27 mouse cellular contexts compared by ENCODE assay signal in genomic region chr3:105917656-105918354, GRCm38 (mm10). TPM values are rescaled to one million over a fixed set of nuclear protein-coding genes. Genes with fewer than 3 reads are reported as not detected.
DNase-seq lines count a peak whose midpoint lies in the region; ATAC-seq and TF ChIP-seq lines count a peak whose summit lies in the region.
"Had no signal": no experiment of that assay in that cellular context is flagged by ENCODE, and none has a peak within 500 bp of the region (broad histone marks: within the 10 kb centered on the region; RNA-seq: fewer than 3 reads in every experiment).

No protein-coding gene starts in this region.

- no peaks in the 10 kb centered on the region for H3K9me3 ChIP-seq in heart, embryonic 13.5 days
- no peaks in the 10 kb centered on the region for H3K9me3 ChIP-seq in megakaryocyte, embryonic 14.5 days
- H3K9me3 ChIP-seq in MEL (replicated peaks; ENCODE audit: insufficient read depth, low read length): no peaks in the 10 kb centered on the region
- H3K9me3 ChIP-seq in intestine, embryonic 15.5 days: no peaks in the 10 kb centered on the region
- H3K9me3 ChIP-seq: embryonic facial prominence, embryonic 13.5 days; limb, embryonic 13.5 days; liver, embryonic 13.5 days; neural tube, embryonic 13.5 days had no signal

- no peak overlapping the region for H3K9ac ChIP-seq in heart, embryonic 13.5 days
- no peak overlapping the region for H3K9ac ChIP-seq in heart, adult 2 months (ENCODE audit: low read depth, low read length)
- no peak overlapping the region for H3K9ac ChIP-seq in MEL (ENCODE audit: control insufficient read depth, low read depth, low read length, poor library complexity, severe bottlenecking)
- no peak overlapping the region for H3K9ac ChIP-seq in intestine, embryonic 15.5 days
- H3K9ac ChIP-seq: embryonic facial prominence, embryonic 13.5 days; limb, embryonic 13.5 days; liver, embryonic 13.5 days; lung, embryonic 14.5 days; neural tube, embryonic 13.5 days had no signal

- peak overlapping the region; percentile 26; the same call in 1 of the 2 replicates for H3K27ac ChIP-seq in heart, embryonic 13.5 days (replicated peaks)
- H3K27ac ChIP-seq in heart, adult 2 months: no peak overlapping the region
- H3K27ac ChIP-seq in MEL (ENCODE audit: control insufficient read depth, low read depth, low read length): peak overlapping the region; percentile 44; the same call in 1 of the 2 replicates
- no peak overlapping the region for H3K27ac ChIP-seq in intestine, embryonic 15.5 days
- H3K27ac ChIP-seq: embryonic facial prominence, embryonic 13.5 days; hindbrain, postnatal 0 days; limb, embryonic 13.5 days; liver, embryonic 13.5 days; neural tube, embryonic 13.5 days had no signal

- no peaks in the 10 kb centered on the region for H3K36me3 ChIP-seq in heart, embryonic 13.5 days
- H3K36me3 ChIP-seq in heart, adult 2 months (ENCODE audit: control insufficient read depth, insufficient read depth, low read length): no peaks in the 10 kb centered on the region
- peaks cover 74% of the 10 kb centered on the region for H3K36me3 ChIP-seq in megakaryocyte, embryonic 14.5 days (replicated peaks; ENCODE audit: low read length)
- H3K36me3 ChIP-seq in MEL (ENCODE audit: control insufficient read depth in 1 of 2, insufficient read depth in 2 of 2, low read length in 2 of 2): peaks cover 0 to 60% of the 10 kb centered on the region in 2 experiments; a peak in 2 of 4 replicates
- H3K36me3 ChIP-seq in intestine, embryonic 15.5 days: no peaks in the 10 kb centered on the region
- H3K36me3 ChIP-seq: embryonic facial prominence, embryonic 13.5 days; limb, embryonic 13.5 days; liver, embryonic 13.5 days; neural tube, embryonic 13.5 days had no signal

- no peaks in the 10 kb centered on the region for H3K27me3 ChIP-seq in heart, embryonic 13.5 days (replicated peaks)
- no peaks in the 10 kb centered on the region for H3K27me3 ChIP-seq in heart, adult 2 months (ENCODE audit: control insufficient read depth, insufficient read depth, low read length)
- no peaks in the 10 kb centered on the region for H3K27me3 ChIP-seq in megakaryocyte, embryonic 14.5 days (replicated peaks)
- no peaks in the 10 kb centered on the region for H3K27me3 ChIP-seq in MEL (ENCODE audit: control insufficient read depth in 1 of 2, insufficient read depth in 2 of 2, low read length in 2 of 2)
- H3K27me3 ChIP-seq in intestine, embryonic 15.5 days (replicated peaks): no peaks in the 10 kb centered on the region
- H3K27me3 ChIP-seq: embryonic facial prominence, embryonic 13.5 days; limb, embryonic 13.5 days; liver, embryonic 13.5 days; neural tube, embryonic 13.5 days had no signal

- TF ChIP-seq RAD21 in MEL (IDR thresholded peaks at IDR 0.05; ENCODE audit: low read depth, low read length): no peak

- no peak for TF ChIP-seq CTCF in heart, adult 2 months (IDR thresholded peaks at IDR 0.05)
- TF ChIP-seq CTCF in MEL (IDR thresholded peaks at IDR 0.05 in 2 of 3, conservative IDR thresholded peaks at IDR 0.05 in 1 of 3; ENCODE audit: control insufficient read depth in 1 of 3, insufficient read depth in 1 of 3, low read depth in 2 of 3, low read length in 3 of 3, poor library complexity in 1 of 3, severe bottlenecking in 1 of 3): no peak

- no peak for TF ChIP-seq POLR2A in heart, adult 2 months (IDR thresholded peaks at IDR 0.05; ENCODE audit: insufficient read depth, low read depth, low read length)
- TF ChIP-seq POLR2A in MEL (IDR thresholded peaks at IDR 0.05; ENCODE audit: control insufficient read depth in 1 of 2, insufficient read depth in 1 of 2, low read depth in 1 of 2, low read length in 2 of 2, poor library complexity in 1 of 2): no peak

- WGBS in heart, embryonic 13.5 days: 37% methylated on average over 10 of the region's 10 CpGs
- 34% methylated on average over 10 of the region's 10 CpGs for WGBS in heart, adult 2 months
- 74% methylated on average over 10 of the region's 10 CpGs for WGBS in intestine, embryonic 15.5 days

- peaks cover 35% of the 10 kb centered on the region for H3K4me1 ChIP-seq in heart, embryonic 13.5 days
- peaks cover 4% of the 10 kb centered on the region for H3K4me1 ChIP-seq in heart, adult 2 months (ENCODE audit: control insufficient read depth, insufficient read depth, low read length)
- H3K4me1 ChIP-seq in megakaryocyte, embryonic 14.5 days: peaks cover 99% of the 10 kb centered on the region
- peaks cover 36 to 62% of the 10 kb centered on the region in 2 experiments for H3K4me1 ChIP-seq in MEL (ENCODE audit: control insufficient read depth in 1 of 2, insufficient read depth in 2 of 2, low read length in 2 of 2)
- H3K4me1 ChIP-seq in intestine, embryonic 15.5 days (replicated peaks): no peaks in the 10 kb centered on the region
- H3K4me1 ChIP-seq: limb, embryonic 13.5 days; neural tube, embryonic 13.5 days had no signal

- H3K4me3 ChIP-seq in heart, embryonic 13.5 days: no peak overlapping the region
- no peak overlapping the region for H3K4me3 ChIP-seq in heart, adult 2 months
- H3K4me3 ChIP-seq in megakaryocyte, embryonic 14.5 days (replicated peaks): peak overlapping the region; percentile 57
- no peak overlapping the region for H3K4me3 ChIP-seq in MEL (ENCODE audit: control insufficient read depth in 1 of 2, insufficient read depth in 1 of 2, low read depth in 2 of 2, low read length in 2 of 2)
- no peak overlapping the region for H3K4me3 ChIP-seq in intestine, embryonic 15.5 days (replicated peaks)
- H3K4me3 ChIP-seq: embryonic facial prominence, embryonic 13.5 days; erythroblast, embryonic 14.5 days; limb, embryonic 13.5 days; liver, embryonic 13.5 days; neural tube, embryonic 13.5 days had no signal

- H3K79me2 ChIP-seq in heart, adult 2 months (replicated peaks; ENCODE audit: control insufficient read depth, insufficient read depth, low read length): no peaks in the 10 kb centered on the region
- no peaks in the 10 kb centered on the region for H3K79me2 ChIP-seq in MEL (ENCODE audit: control insufficient read depth, insufficient read depth, low read length, poor library complexity)

- no peak for TF ChIP-seq EP300 in heart, adult 2 months (IDR thresholded peaks at IDR 0.05; ENCODE audit: insufficient read depth, low read depth, low read length)
- peak; percentile 68 to 71 for TF ChIP-seq EP300 in MEL (IDR thresholded peaks at IDR 0.05; ENCODE audit: low read depth in 1 of 2, low read length in 2 of 2)

- ATAC-seq in heart, embryonic 13.5 days (ENCODE audit: extremely low read depth, insufficient number of reproducible peaks, low FRiP score, low TSS enrichment): no peak
- no peak for ATAC-seq in megakaryocyte, adult 5-6 weeks (ENCODE audit: poor library complexity, severe bottlenecking)
- peak; percentile 51 for ATAC-seq in common myeloid progenitor, adult 5-6 weeks (replicated peaks; ENCODE audit: low read depth, poor library complexity, severe bottlenecking)
- no peak for ATAC-seq in intestine, embryonic 15.5 days
- ATAC-seq: forebrain, embryonic 14.5 days; hindbrain, postnatal 0 days; intestine, postnatal 0 days had no signal

- DNase-seq in heart, adult 2 months: no peak
- DNase-seq in MEL (ENCODE audit: low read depth, low spot score): no peak
- no peak for DNase-seq in cerebellum, adult 11 months
- DNase-seq: cerebellum, adult 11-12 months; cerebellum, postnatal 10 days; embryo, embryonic 11 days; kidney, postnatal 25 days; liver, embryonic 13.5 days; lung, embryonic 14.5 days; retina, postnatal 1 day; thymus, postnatal 14 days had no signal

- intact Hi-C loops in heart, adult 2 months (cut with DNase I): no loop called here

- H3K4me2 ChIP-seq in heart, embryonic 13.5 days: no peak overlapping the region
- no peak overlapping the region for H3K4me2 ChIP-seq in intestine, embryonic 15.5 days (replicated peaks)
- H3K4me2 ChIP-seq: embryonic facial prominence, embryonic 13.5 days; limb, embryonic 13.5 days; liver, embryonic 13.5 days; lung, embryonic 14.5 days; neural tube, embryonic 13.5 days had no signal

RNA-seq across cellular contexts. Expression of gene I830077J02Rik, which starts 14.7 kb away (rescaled TPM):
- polyA plus RNA-seq in heart, embryonic 13.5 days (2015; fragmentation: Nextera tagmentation; extraction: Ambion mirVana): 2.1 and 2.3 TPM in 2 replicates
- total RNA-seq in heart, adult 2 months (2021): 1 to 10 TPM in 1 of 2 experiments, under 1 TPM in 1; 0.97 to 2.3 TPM
- polyA plus RNA-seq in heart, adult 2 months (2012; rRNA removed): 0.72 and 0.76 TPM in 2 replicates
- 34.4 and 41.9 TPM in 2 replicates for polyA plus RNA-seq in megakaryocyte, embryonic 14.5 days (2012; ENCODE audit: insufficient read depth, low replicate concordance)
- 126 and 132 TPM in 2 replicates for total RNA-seq in megakaryocyte, adult 5-6 weeks (2015)
- 71.5 and 74.6 TPM in 2 replicates for total RNA-seq in megakaryocyte, adult 5-6 weeks (2017)
- 2.8 and 5.9 TPM in 2 replicates for total RNA-seq in MEL (2012; rRNA removed)
- 1 to 10 TPM in 1 of 2 experiments, not detected in 1; 9.4 TPM for polyA plus RNA-seq in MEL (2012; ENCODE audit: insufficient read depth in 1 of 2, insufficient read length in 2 of 2, low read depth in 1 of 2, low replicate concordance in 2 of 2, missing spikeins in 1 of 2)
- total RNA-seq in common myeloid progenitor, adult 5-6 weeks (2017): 10.0 and 15.6 TPM in 2 replicates
- 1.5 and 1.7 TPM in 2 replicates for polyA plus RNA-seq in intestine, embryonic 15.5 days (2015; fragmentation: Nextera tagmentation; extraction: Ambion mirVana)
- polyA plus RNA-seq: testis, adult 2 months had no signal

RNA-seq across cellular contexts. Expression of gene Wdr77, which starts 41.4 kb away (rescaled TPM):
- polyA plus RNA-seq in heart, embryonic 13.5 days (2015; fragmentation: Nextera tagmentation; extraction: Ambion mirVana): 87.2 and 95.2 TPM in 2 replicates
- total RNA-seq in heart, adult 2 months (2021): 10 to 100 TPM; 37.8 to 39.6 TPM
- 40.9 and 58.5 TPM in 2 replicates for polyA plus RNA-seq in heart, adult 2 months (2012; rRNA removed)
- 39.6 and 78.6 TPM in 2 replicates for polyA plus RNA-seq in megakaryocyte, embryonic 14.5 days (2012; ENCODE audit: insufficient read depth, low replicate concordance)
- 22.3 and 23.0 TPM in 2 replicates for total RNA-seq in megakaryocyte, adult 5-6 weeks (2015)
- total RNA-seq in megakaryocyte, adult 5-6 weeks (2017): 11.8 and 14.0 TPM in 2 replicates
- 103 and 116 TPM in 2 replicates for total RNA-seq in MEL (2012; rRNA removed)
- polyA plus RNA-seq in MEL (2012; ENCODE audit: insufficient read depth in 1 of 2, insufficient read length in 2 of 2, low read depth in 1 of 2, low replicate concordance in 2 of 2, missing spikeins in 1 of 2): 100 to 1,000 TPM in 1 of 2 experiments, not detected in 1; 204 TPM
- total RNA-seq in common myeloid progenitor, adult 5-6 weeks (2017): 37.1 and 50.5 TPM in 2 replicates
- 133 and 137 TPM in 2 replicates for polyA plus RNA-seq in intestine, embryonic 15.5 days (2015; fragmentation: Nextera tagmentation; extraction: Ambion mirVana)

RNA-seq across cellular contexts. Expression of gene Atp5f1, which starts 42.1 kb away (rescaled TPM):
- 683 and 787 TPM in 2 replicates for polyA plus RNA-seq in heart, embryonic 13.5 days (2015; fragmentation: Nextera tagmentation; extraction: Ambion mirVana)
- 1,000 to 10,000 TPM; 1,076 to 1,219 TPM for total RNA-seq in heart, adult 2 months (2021)
- polyA plus RNA-seq in heart, adult 2 months (2012; rRNA removed): 478 and 1,133 TPM in 2 replicates
- polyA plus RNA-seq in megakaryocyte, embryonic 14.5 days (2012; ENCODE audit: insufficient read depth, low replicate concordance): 260 and 290 TPM in 2 replicates
- 442 and 475 TPM in 2 replicates for total RNA-seq in megakaryocyte, adult 5-6 weeks (2015)
- 501 and 520 TPM in 2 replicates for total RNA-seq in megakaryocyte, adult 5-6 weeks (2017)
- total RNA-seq in MEL (2012; rRNA removed): 309 and 313 TPM in 2 replicates
- polyA plus RNA-seq in MEL (2012; ENCODE audit: insufficient read depth in 1 of 2, insufficient read length in 2 of 2, low read depth in 1 of 2, low replicate concordance in 2 of 2, missing spikeins in 1 of 2): 100 to 1,000 TPM in 1 of 2 experiments, not detected in 1; 344 TPM
- 452 and 491 TPM in 2 replicates for total RNA-seq in common myeloid progenitor, adult 5-6 weeks (2017)
- 600 and 651 TPM in 2 replicates for polyA plus RNA-seq in intestine, embryonic 15.5 days (2015; fragmentation: Nextera tagmentation; extraction: Ambion mirVana)

RNA-seq across cellular contexts. Expression of gene Tmigd3, which starts 47.1 kb away (rescaled TPM):
- polyA plus RNA-seq in heart, embryonic 13.5 days (2015; fragmentation: Nextera tagmentation; extraction: Ambion mirVana): 0.42 and 0.56 TPM in 2 replicates
- under 1 TPM in 1 of 2 experiments, not detected in 1; 0.31 TPM for total RNA-seq in heart, adult 2 months (2021)
- polyA plus RNA-seq in heart, adult 2 months (2012; rRNA removed): 0.35 TPM in 1 of 2 replicates, not detected in the other
- polyA plus RNA-seq in megakaryocyte, embryonic 14.5 days (2012; ENCODE audit: insufficient read depth, low replicate concordance): not detected in 2 replicates
- 0.40 and 1.2 TPM in 2 replicates for total RNA-seq in megakaryocyte, adult 5-6 weeks (2015)
- 2.1 and 5.8 TPM in 2 replicates for total RNA-seq in megakaryocyte, adult 5-6 weeks (2017)
- 0.27 and 0.39 TPM in 2 replicates for total RNA-seq in MEL (2012; rRNA removed)
- polyA plus RNA-seq in MEL (2012; ENCODE audit: insufficient read depth in 1 of 2, insufficient read length in 2 of 2, low read depth in 1 of 2, low replicate concordance in 2 of 2, missing spikeins in 1 of 2): under 1 TPM in 1 of 2 experiments, not detected in 1; 0.36 TPM
- total RNA-seq in common myeloid progenitor, adult 5-6 weeks (2017): 1.0 TPM in 1 of 2 replicates, not detected in the other
- polyA plus RNA-seq in intestine, embryonic 15.5 days (2015; fragmentation: Nextera tagmentation; extraction: Ambion mirVana): 0.24 and 0.52 TPM in 2 replicates
- total RNA-seq: adrenal gland, adult 18-20 months; hematopoietic stem cell, adult 5-6 weeks; hindbrain, postnatal 0 days; left cerebral cortex, adult 18-20 months had no signal
- polyA plus RNA-seq: embryonic facial prominence, embryonic 13.5 days; erythroblast, embryonic 14.5 days; forebrain, embryonic 14.5 days; hindbrain, postnatal 0 days; limb, embryonic 13.5 days; neural tube, embryonic 13.5 days had no signal

RNA-seq across cellular contexts. Expression of gene Adora3, which starts 47.1 kb away (rescaled TPM):
- polyA plus RNA-seq in heart, embryonic 13.5 days (2015; fragmentation: Nextera tagmentation; extraction: Ambion mirVana): 0.11 and 0.17 TPM in 2 replicates
- total RNA-seq in heart, adult 2 months (2021): not detected
- 0.37 and 0.94 TPM in 2 replicates for polyA plus RNA-seq in heart, adult 2 months (2012; rRNA removed)
- 0.19 TPM in 1 of 2 replicates, not detected in the other for polyA plus RNA-seq in megakaryocyte, embryonic 14.5 days (2012; ENCODE audit: insufficient read depth, low replicate concordance)
- 12.7 and 15.0 TPM in 2 replicates for total RNA-seq in megakaryocyte, adult 5-6 weeks (2015)
- 6.4 and 6.5 TPM in 2 replicates for total RNA-seq in megakaryocyte, adult 5-6 weeks (2017)
- 0.36 and 0.42 TPM in 2 replicates for total RNA-seq in MEL (2012; rRNA removed)
- polyA plus RNA-seq in MEL (2012; ENCODE audit: insufficient read depth in 1 of 2, insufficient read length in 2 of 2, low read depth in 1 of 2, low replicate concordance in 2 of 2, missing spikeins in 1 of 2): under 1 TPM in 1 of 2 experiments, not detected in 1; 0.65 TPM
- total RNA-seq in common myeloid progenitor, adult 5-6 weeks (2017): 0.32 and 1.5 TPM in 2 replicates
- polyA plus RNA-seq in intestine, embryonic 15.5 days (2015; fragmentation: Nextera tagmentation; extraction: Ambion mirVana): 0.15 and 0.39 TPM in 2 replicates
- total RNA-seq: hematopoietic stem cell, adult 5-6 weeks had no signal
- polyA plus RNA-seq: erythroblast, embryonic 14.5 days; neural tube, embryonic 13.5 days had no signal

Comparison
In these comparisons a context has a peak if more than half of its experiments do, and no peak if none do; other contexts are left out.
1. H3K27ac ChIP-seq: peak in heart, embryonic 13.5 days (single experiment) and MEL (single experiment); none in heart, adult 2 months (single experiment) and intestine, embryonic 15.5 days (single experiment).